Mouse (Mus musculus) brain, embryonic 18.5 days (tissue): ENCODE measurements at regions not wholly inside any gene's neighbourhood (a gene's known extent, or its start where the extent isn't known, plus 50 kb on each side); places are given as distances from the start of the nearest gene placed in this dataset.

Source experiments
- DNase-seq: peaks from one replicate; pipeline ENCODE4 v3.0.0-alpha.2; 2012; ENCODE audit warnings: low read depth, low spot score

DNA sequence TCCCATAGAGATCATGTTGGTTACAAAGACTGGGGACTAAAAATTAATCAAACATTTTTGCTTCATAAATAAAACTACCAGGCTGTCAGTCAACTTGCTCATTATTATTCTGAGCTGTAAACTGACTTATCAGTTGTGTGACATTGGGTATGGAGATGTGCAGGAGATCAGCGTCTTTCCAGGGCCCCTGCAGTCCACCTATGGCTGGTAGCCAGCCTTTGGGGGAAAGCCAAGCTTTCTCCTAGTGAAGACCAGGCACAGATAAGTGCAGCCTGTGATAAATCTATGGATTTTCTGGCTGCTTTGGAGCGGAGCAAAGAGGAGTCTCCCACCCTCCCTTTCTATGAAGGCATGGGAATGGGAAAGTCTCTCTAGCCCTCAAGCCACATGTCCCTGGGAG, 172.0 kb upstream of the Glra1 start:
- no peak for DNase-seq

- DNase-seq = no peak
Measured at GRCm38 (mm10) chr11:55773283-55773682, 165.3 kb upstream of the Glra1 start.

- no peak for DNase-seq
Measured at GRCm38 (mm10) chr11:55772538-55772937, 164.5 kb upstream of the Glra1 start.

DNA sequence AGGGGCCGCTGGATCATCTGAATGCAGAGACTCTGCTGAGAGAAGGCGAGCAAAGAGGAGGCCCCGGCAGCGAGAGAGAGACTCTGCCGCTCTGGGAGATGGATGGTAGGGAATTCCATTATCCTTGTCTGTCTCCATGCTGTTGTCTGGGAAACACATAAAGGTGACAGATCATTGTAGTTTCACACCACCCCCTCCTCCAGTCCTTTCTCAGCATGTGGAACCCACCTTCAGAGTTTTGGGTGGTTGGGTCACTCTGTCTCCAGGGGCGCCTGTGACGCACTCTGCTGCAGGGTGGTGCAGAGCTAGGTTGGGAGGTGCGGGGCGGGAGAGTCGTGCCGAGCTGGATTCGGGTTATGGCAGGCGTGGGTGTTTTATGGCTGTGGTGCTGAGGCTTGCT, 164.1 kb upstream of the Glra1 start:
- no peak for DNase-seq

GRCm38 (mm10) chr11:55764846-55765245, 156.8 kb upstream of the Glra1 start:
- DNase-seq = no peak
